11 mouse cellular contexts compared by ENCODE assay signal in the genomic region with DNA sequence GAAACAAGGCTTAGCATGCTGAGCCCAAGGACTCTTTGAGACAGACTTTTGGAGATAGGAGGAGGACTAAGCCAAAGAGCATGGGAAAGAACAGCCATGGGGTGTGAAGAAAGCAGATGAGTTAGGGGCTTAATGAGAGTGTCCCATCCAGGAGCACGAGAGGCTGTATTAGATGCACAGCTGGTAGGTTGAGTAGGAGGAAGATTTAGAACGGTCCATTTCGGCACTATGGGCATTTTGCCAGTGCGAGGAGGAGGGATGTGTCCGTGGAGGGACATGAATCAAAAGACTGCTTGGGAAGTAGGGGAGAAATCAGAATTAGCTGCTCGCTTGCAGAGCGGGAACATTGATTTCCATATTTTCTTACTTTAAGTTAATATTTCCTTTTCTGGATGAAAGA.
DNase-seq lines count a peak whose midpoint lies in the region; ATAC-seq lines count a peak whose summit lies in the region.
"Had no signal": no experiment of that assay in that cellular context is flagged by ENCODE, and none has a peak within 500 bp of the region (broad histone marks: within the 10 kb centered on the region; RNA-seq: fewer than 3 reads in every experiment).

No protein-coding gene starts in this region.

- intact Hi-C loops in gastrocnemius, postnatal 36 days (cut with DNase I), result no loop called here

- no peak overlapping the region for H3K27ac ChIP-seq in neural tube, embryonic 12.5 days
- H3K27ac ChIP-seq: gastrocnemius, adult 2 months; liver, embryonic 15.5 days had no signal

- H3K36me3 ChIP-seq in neural tube, embryonic 12.5 days, result no peaks in the 10 kb centered on the region
- H3K36me3 ChIP-seq: liver, embryonic 15.5 days had no signal

- H3K4me3 ChIP-seq in neural tube, embryonic 12.5 days, result no peak overlapping the region
- H3K4me3 ChIP-seq: gastrocnemius, adult 2 months; liver, embryonic 15.5 days; myocyte had no signal

- no peak overlapping the region for H3K4me2 ChIP-seq in neural tube, embryonic 12.5 days (replicated peaks)
- H3K4me2 ChIP-seq: liver, embryonic 15.5 days had no signal

- no peaks in the 10 kb centered on the region for H3K27me3 ChIP-seq in neural tube, embryonic 12.5 days (replicated peaks)
- H3K27me3 ChIP-seq: liver, embryonic 15.5 days had no signal

- H3K9ac ChIP-seq in neural tube, embryonic 12.5 days, result no peak overlapping the region
- H3K9ac ChIP-seq: liver, embryonic 15.5 days had no signal

- 62% methylated on average over 7 of the region's 7 CpGs for WGBS in neural tube, embryonic 12.5 days

- no peaks in the 10 kb centered on the region for H3K9me3 ChIP-seq in neural tube, embryonic 12.5 days
- H3K9me3 ChIP-seq: liver, embryonic 15.5 days had no signal

- peaks cover 9% of the 10 kb centered on the region for H3K4me1 ChIP-seq in neural tube, embryonic 12.5 days
- H3K4me1 ChIP-seq: liver, embryonic 15.5 days had no signal

- DNase-seq in neural tube, embryonic 10.5 days (ENCODE audit: extremely low spot score, low spot score), result no peak
- DNase-seq in cerebellum, postnatal 14 days, result peak; percentile 52 to 54
- DNase-seq in layer of hippocampus, postnatal 36 days, result peak; percentile 16 to 29
- peak; percentile 26 for DNase-seq in telencephalon, adult 2 months (ENCODE audit: low read depth, low spot score)
- DNase-seq in gastrocnemius, postnatal 36 days, result no peak
- DNase-seq: gastrocnemius, adult 2 months had no signal

- ATAC-seq in neural tube, embryonic 12.5 days (ENCODE audit: low FRiP score, low read depth), result 0 out of 2 replicates have a peak, but pooled peaks have one; percentile 29
- ATAC-seq in megakaryocyte progenitor cell, adult 5-6 weeks (replicated peaks; ENCODE audit: poor library complexity), result no peak
- ATAC-seq: intestine, embryonic 16.5 days had no signal

Comparison
In these comparisons a context has a peak if more than half of its experiments do, and no peak if none do; other contexts are left out.
1. DNase-seq: peak in cerebellum, postnatal 14 days (2 of 2), layer of hippocampus, postnatal 36 days (2 of 2) and telencephalon, adult 2 months (single experiment); none in neural tube, embryonic 10.5 days (single experiment) and gastrocnemius, postnatal 36 days (0 of 2).